Mouse (Mus musculus) brain, embryonic 14.5 days (tissue): ENCODE measurements around the gene Psg19. TPM values are rescaled to one million over a fixed set of nuclear protein-coding genes. Genes with fewer than 3 reads are reported as not detected.
A peak's percentile ranks its signal among the peaks of the same experiment; 100 is the strongest.

Source experiments
- DNase-seq: peaks from one replicate; pipeline ENCODE4 v3.0.0-alpha.2; 2011; ENCODE audit warnings: low read depth
- CTCF ChIP-seq: fragments of 200-500 bp; IDR thresholded peaks from 2 replicates; pipeline ENCODE4 v1.5.1; 2012; ENCODE audit warnings: inconsistent platforms, mild to moderate bottlenecking, moderate library complexity, borderline replicate concordance; ENCODE audit not compliant: insufficient read depth, insufficient read length; ENCODE audit errors: extremely low read depth
- POLR2A ChIP-seq: fragments of 200-500 bp; IDR thresholded peaks from 2 replicates; pipeline ENCODE4 v1.6.1; 2012; ENCODE audit warnings: mild to moderate bottlenecking, inconsistent platforms, borderline replicate concordance; ENCODE audit not compliant: poor library complexity, insufficient read depth, insufficient read length, severe bottlenecking; ENCODE audit errors: extremely low read depth
- polyA plus RNA-seq: library from polyadenylated mRNA; depleted of rRNA; stranded (reverse); fragments of >200 nt; gene quantifications from 2 replicates; pipeline ENCODE4 v1.2.3, GENCODE M21; 2012; rRNA removed

The Psg19 gene
- 0.07 TPM in 1 of 2 replicates, not detected in the other for polyA plus RNA-seq

GRCm38 (mm10) chr7:18798420-18798819 lies at the start of gene Psg19:
Psg19 (minus strand) TSS chr7:18798520.
- TF ChIP-seq CTCF (no peak), POLR2A (no peak)
- DNase-seq = no peak

DNA sequence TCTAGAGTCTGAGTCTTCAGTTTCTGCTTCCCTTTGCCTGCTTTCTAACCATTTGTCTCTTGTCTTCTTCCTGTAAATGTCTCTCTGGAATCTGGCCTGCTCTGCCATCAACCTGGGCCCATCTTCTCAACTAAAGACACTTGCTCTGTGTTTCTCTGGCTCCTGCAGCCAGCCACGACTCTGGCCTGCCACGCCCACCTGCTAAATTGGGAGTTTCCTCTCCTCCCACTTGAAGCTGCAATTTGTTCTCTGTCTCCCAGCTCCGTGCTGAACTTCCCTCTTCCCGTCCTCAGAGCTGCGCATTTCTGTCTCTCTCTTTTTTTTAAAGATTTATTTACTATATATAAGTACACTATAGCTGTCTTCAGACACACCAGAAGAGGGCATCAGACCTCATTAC lies 46.5 kb upstream of the Psg19 start:
- TF ChIP-seq CTCF (no peak), POLR2A (no peak)

DNA sequence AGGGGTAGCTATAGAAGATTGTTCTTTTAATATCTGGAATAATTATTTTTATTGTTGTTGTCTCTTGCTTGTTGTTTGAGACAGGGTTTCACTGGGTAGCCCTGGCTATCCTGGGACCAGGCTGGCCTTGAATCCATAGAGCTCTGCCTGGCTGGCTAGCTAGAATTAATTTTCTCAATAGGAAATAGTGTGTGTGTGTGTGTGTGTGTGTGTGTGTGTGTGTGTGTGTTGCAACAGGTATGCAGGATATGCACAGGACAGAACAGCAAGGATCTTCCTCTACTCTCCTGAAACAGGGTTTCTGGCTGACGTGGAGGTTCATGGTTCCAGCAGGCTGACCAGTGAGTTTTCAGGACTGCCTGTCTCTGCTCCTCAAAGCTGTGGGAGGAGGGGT lies 42.9 kb upstream of the Psg19 start:
- TF ChIP-seq CTCF (no peak), POLR2A (no peak)
- no peak for DNase-seq

More for the DNA sequence above, 46.5 kb upstream of the Psg19 start:
- DNase-seq = no peak

- TF ChIP-seq POLR2A (peak; percentile 13; the same call in 1 of the 2 replicates), CTCF (no peak)
Observed at GRCm38 (mm10) chr7:18840386-18841173, 42.3 kb upstream of the Psg19 start.

DNA sequence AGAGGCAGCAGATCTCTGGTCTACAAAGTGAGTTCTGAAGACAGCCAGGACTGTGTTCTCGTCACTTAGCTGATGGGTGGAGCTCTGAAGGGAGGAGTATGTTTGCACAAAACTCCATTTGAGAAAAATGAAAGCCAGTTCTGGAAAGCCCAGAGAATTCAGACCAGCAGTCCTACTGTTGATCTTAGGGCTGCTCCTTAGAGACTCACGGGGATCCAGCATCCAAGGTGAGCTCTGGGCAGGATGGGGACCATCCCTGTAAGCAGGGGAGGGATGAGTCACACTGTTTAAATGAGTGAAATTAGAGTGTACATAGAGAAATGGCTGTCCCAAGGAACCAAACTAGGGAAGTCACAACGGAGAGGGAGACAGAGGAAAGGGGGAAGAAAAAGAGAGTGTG lies 41.5 kb upstream of the Psg19 start, which contains the start of gene Mill2:
Gene Mill2 (plus strand): TSS at position 102 of the 400 bp plus-strand sequence.
- TF ChIP-seq CTCF (no peak), POLR2A (no peak)
- peak; percentile 4 for DNase-seq

More at GRCm38 (mm10) chr7:18840386-18841173, 42.3 kb upstream of the Psg19 start:
- peak; percentile 72 for DNase-seq

DNA sequence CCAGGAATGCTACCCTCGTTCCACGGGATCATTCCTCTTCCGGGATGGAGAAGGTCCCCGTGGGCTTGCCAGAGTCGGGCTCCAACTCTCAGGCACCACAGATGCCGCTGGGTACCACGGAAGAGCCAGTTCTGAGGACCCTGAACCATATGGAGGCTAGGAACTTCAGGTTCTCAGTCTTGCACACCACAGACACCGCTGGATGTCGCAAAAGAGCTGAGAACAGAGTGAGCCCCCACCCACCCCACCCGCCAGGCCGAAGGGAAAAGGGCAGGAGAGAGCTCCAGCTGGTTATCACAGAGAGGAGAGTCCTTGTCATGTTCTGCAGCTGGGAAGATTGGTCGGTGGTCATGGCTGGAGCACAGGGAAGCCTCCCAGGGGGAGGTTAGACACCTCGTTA lies 34.0 kb upstream of the Psg19 start:
- no peak for TF ChIP-seq CTCF
- TF ChIP-seq POLR2A = no peak
- DNase-seq = no peak

DNA sequence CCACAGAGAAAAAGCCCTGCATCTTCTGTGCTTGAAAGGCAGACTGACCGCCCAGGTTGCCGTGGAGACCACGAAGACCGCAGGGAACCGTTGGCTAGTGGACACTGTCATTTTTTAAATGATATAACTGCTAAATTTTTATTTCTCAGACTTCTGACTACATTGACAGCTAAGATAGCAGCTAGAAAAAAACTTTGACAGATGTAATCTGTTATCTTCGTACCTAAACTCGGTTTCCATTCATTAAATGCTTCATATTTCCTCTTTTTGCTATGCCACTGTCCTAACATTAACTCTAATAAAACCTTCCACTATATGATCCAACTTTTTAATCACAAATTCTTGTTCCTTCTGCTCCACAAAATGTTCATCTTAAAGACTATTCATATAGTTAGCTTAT lies 31.2 kb upstream of the Psg19 start:
- DNase-seq = no peak
- TF ChIP-seq POLR2A = no peak
- TF ChIP-seq CTCF = no peak

DNA sequence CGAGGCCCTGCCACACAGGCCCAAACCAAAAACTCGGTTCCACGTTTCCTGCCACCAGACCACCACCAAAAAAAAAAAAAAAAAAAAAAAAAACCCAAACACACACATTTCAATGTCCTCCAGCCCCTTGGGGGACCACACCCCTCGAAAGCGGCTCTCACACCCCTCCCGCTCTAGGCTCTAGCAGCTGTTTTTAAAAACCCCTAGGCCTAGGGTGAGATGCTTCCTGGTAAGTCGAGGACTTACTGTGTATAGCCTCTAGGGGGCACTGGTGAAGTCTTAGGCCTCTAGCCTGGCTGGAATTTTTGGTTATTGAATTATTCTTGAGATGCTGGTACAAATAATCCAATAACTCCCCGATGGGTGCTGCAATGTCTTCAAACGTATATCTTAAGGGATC lies 30.3 kb upstream of the Psg19 start:
- TF ChIP-seq CTCF = peak; percentile 36; the same call in 1 of the 2 replicates
- no peak for TF ChIP-seq POLR2A
- DNase-seq = peak; percentile 18

- TF ChIP-seq POLR2A = no peak
- TF ChIP-seq CTCF = no peak
- DNase-seq = peak; percentile 1
Observed at GRCm38 (mm10) chr7:18827792-18828546, 29.6 kb upstream of the Psg19 start.

DNA sequence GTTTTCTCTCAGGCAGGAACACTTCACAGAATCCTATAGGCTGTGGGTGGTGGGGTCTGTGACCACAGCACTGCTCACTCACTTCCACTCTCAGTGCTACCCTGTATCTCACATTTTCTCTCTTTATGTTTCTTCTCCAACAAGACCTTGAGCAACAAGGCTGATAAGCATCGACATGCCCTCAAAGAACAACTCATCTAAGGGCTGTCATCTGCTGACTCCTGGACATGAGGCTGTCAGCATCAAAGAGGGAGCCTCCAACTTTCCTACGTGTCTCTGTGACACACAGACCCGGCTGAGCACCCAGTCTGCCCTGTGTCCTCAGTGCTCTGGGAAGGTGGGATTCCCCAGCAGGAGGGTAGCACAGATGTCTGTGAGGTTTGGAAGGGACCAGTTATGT lies 23.2 kb upstream of the Psg19 start, which contains the start of gene Psg17:
Gene Psg17 (minus strand): TSS at position 101 of the 400 bp plus-strand sequence.
- TF ChIP-seq POLR2A = no peak
- no peak for TF ChIP-seq CTCF
- no peak for DNase-seq

DNA sequence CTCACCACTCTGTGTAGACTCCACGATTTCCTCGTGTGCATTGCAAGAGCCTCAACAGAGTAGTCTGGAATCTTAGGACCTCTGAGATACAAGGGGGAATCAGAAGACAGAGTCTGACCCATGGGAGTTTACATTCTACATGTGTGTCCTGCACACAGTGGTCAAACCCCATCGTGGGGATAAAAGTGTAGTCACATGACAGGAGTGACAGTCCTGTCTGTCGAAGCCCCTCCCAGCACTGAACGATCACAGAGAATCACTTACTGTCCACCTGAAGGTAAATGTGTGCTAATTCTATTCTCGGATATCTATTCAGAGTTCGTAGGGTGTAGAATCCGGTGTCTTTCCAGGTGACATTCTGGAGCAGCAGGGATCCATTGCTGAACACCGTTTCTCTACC lies 20.0 kb upstream of the Psg19 start:
- DNase-seq = no peak

More for the DNA sequence above, 20.0 kb upstream of the Psg19 start:
- no peak for TF ChIP-seq POLR2A
- no peak for TF ChIP-seq CTCF
